Mouse (Mus musculus) erythroblast, adult 5-6 weeks (primary cell): ENCODE results near the gene Vmn1r185. TPM values are rescaled to one million over a fixed set of nuclear protein-coding genes. Genes with fewer than 3 reads are reported as not detected.
"Not testable (repeated sequence)": the region's sequence is repeated elsewhere in the genome, so short reads cannot be mapped to it uniquely, and the experiment has no call there.

ENCODE experiments used
- ATAC-seq: replicated peaks from 2 replicates; pipeline ENCODE4 v1.8.0; 2016; ENCODE audit warnings: moderate number of reproducible peaks, mild to moderate bottlenecking, moderate TSS enrichment, inconsistent platforms; ENCODE audit not compliant: poor library complexity, low FRiP score, severe bottlenecking
- total RNA-seq, 2 experiments: library from RNA; stranded (forward) in 1 of 2; stranded (reverse) in 1 of 2; fragments of 150-400 nt in 1 of 2; fragments of 200-764, 138-1000 nt in 1 of 2; gene quantifications; 2 replicates each; pipeline versions ENCODE4 v1.2.3 to v1.2.4; 2015 to 2017; ENCODE audit warnings: low replicate concordance in 2 of 2

Gene Vmn1r185
- total RNA-seq (2015; ENCODE audit: low replicate concordance) (not detected in 2 replicates), total RNA-seq (2017; ENCODE audit: low replicate concordance) (0.42 TPM in 1 of 2 replicates, not detected in the other)

GRCm38 (mm10) chr7:26618364-26618763 is at the start of gene Vmn1r185:
Gene Vmn1r185 (minus strand): TSS chr7:26618464.
- not testable (repeated sequence) for ATAC-seq

GRCm38 (mm10) chr7:26667466-26667865 is 49.2 kb upstream of the Vmn1r185 start:
- ATAC-seq, result not testable (repeated sequence)

DNA sequence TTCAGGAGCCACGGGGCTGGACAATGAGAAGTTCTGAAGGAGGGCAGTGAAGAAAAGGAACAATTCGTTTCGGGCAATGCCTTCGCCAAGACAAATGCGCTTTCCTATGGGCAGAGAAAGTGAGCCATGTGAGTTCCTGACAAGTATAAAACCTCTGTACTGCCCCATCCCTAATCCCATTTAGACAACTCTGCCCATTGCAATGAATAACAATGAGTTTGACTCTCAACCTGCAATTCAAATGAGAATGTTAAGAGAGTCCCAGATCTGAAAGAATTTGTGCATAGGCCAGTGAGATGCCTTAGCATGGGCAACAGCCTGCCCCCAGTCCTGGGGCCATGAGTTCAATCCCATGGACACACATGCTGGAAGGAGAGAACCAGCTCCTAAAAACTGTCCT is 47.7 kb upstream of the Vmn1r185 start:
- ATAC-seq, result no peak

- no peak for ATAC-seq
These were observed 28.5 kb downstream of the Vmn1r185 start for GRCm38 (mm10) chr7:26589774-26590173.

DNA sequence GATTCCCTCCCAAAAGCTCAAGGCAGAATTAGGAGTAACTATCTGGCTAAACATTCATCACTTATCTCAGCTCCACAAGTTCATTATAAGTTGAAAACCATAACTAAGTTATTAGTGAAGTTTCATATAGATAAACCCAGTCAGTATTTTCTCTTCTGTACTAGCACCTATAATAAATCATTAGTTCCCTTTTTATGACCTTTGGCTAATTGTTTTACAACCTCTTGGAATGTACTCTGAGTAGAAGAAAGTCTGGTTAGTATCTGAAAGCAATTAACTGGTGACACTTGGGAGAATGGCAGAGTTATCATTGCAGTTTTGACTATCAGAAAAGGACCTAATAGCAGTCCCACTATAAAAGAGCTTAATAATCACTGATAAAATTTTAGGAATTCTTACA is 29.2 kb downstream of the Vmn1r185 start:
- ATAC-seq, result no peak

Other genes with a start within 250 kb of the Vmn1r185 start
- gene Nlrp9c, start 214.8 kb downstream of the Vmn1r185 start, total RNA-seq (2015; ENCODE audit: low replicate concordance), result not detected in 2 replicates
- not detected in 2 replicates for gene Nlrp9c, start 214.8 kb downstream of the Vmn1r185 start, total RNA-seq (2017; ENCODE audit: low replicate concordance)
- not detected in 2 replicates for gene Nlrp4a, start 183.4 kb downstream of the Vmn1r185 start, total RNA-seq (2015; ENCODE audit: low replicate concordance)
- gene Nlrp4a, start 183.4 kb downstream of the Vmn1r185 start, total RNA-seq (2017; ENCODE audit: low replicate concordance), result not detected in 2 replicates
- not detected in 2 replicates for gene Nlrp9a, start 83.4 kb downstream of the Vmn1r185 start, total RNA-seq (2015; ENCODE audit: low replicate concordance)
- gene Nlrp9a, start 83.4 kb downstream of the Vmn1r185 start, total RNA-seq (2017; ENCODE audit: low replicate concordance), result not detected in 2 replicates
- gene Cyp2b23, start 68.0 kb upstream of the Vmn1r185 start, total RNA-seq (2015; ENCODE audit: low replicate concordance), result not detected in 2 replicates
- gene Cyp2b23, start 68.0 kb upstream of the Vmn1r185 start, total RNA-seq (2017; ENCODE audit: low replicate concordance), result not detected in 2 replicates
- not detected in 2 replicates for gene Cyp2b19, start 138.7 kb upstream of the Vmn1r185 start, total RNA-seq (2015; ENCODE audit: low replicate concordance)
- not detected in 2 replicates for gene Cyp2b19, start 138.7 kb upstream of the Vmn1r185 start, total RNA-seq (2017; ENCODE audit: low replicate concordance)
- gene Cyp2g1, start 190.4 kb upstream of the Vmn1r185 start, total RNA-seq (2015; ENCODE audit: low replicate concordance), result not detected in 2 replicates
- not detected in 2 replicates for gene Cyp2g1, start 190.4 kb upstream of the Vmn1r185 start, total RNA-seq (2017; ENCODE audit: low replicate concordance)
- not detected in 2 replicates for gene Cyp2a5, start 216.8 kb upstream of the Vmn1r185 start, total RNA-seq (2015; ENCODE audit: low replicate concordance)
- not detected in 2 replicates for gene Cyp2a5, start 216.8 kb upstream of the Vmn1r185 start, total RNA-seq (2017; ENCODE audit: low replicate concordance)